Mouse (Mus musculus): ENCODE measurements around the gene Mamdc2. TPM values are rescaled to one million over a fixed set of nuclear protein-coding genes. Genes with fewer than 3 reads are reported as not detected.

The Mamdc2 gene
- polyA plus RNA-seq, 1 experiment from 2014 or later: 1.1 TPM

GRCm38 (mm10) chr19:23317295-23317988 lies 130.8 kb downstream of the Mamdc2 start:
- H3K27me3 ChIP-seq (replicated peaks): no peaks in the 10 kb centered on the region
- no peak overlapping the region for H3K9ac ChIP-seq
- no peak for ATAC-seq (ENCODE audit: extremely low read depth, insufficient number of reproducible peaks, low FRiP score, low TSS enrichment)
- no peak overlapping the region for H3K27ac ChIP-seq (replicated peaks)
- H3K9me3 ChIP-seq: no peaks in the 10 kb centered on the region
- 54% methylated on average over 5 of the region's 5 CpGs for WGBS
- H3K4me2 ChIP-seq: no peak overlapping the region
- H3K4me1 ChIP-seq: no peaks in the 10 kb centered on the region
- H3K36me3 ChIP-seq: no peaks in the 10 kb centered on the region
- H3K4me3 ChIP-seq: no peak overlapping the region

GRCm38 (mm10) chr19:23316851-23317250 lies 131.4 kb downstream of the Mamdc2 start:
- no peak for ATAC-seq (ENCODE audit: extremely low read depth, insufficient number of reproducible peaks, low FRiP score, low TSS enrichment)
- Histone ChIP-seq H3K4me3 (no peak overlapping the region), H3K9me3 (no peaks in the 10 kb centered on the region), H3K36me3 (no peaks in the 10 kb centered on the region), H3K27me3 (replicated peaks) (no peaks in the 10 kb centered on the region), H3K4me1 (no peaks in the 10 kb centered on the region), H3K9ac (no peak overlapping the region), H3K4me2 (no peak overlapping the region), H3K27ac (replicated peaks) (no peak overlapping the region)
- 77% methylated on average over 5 of the region's 5 CpGs for WGBS

- no peaks in the 10 kb centered on the region for H3K9me3 ChIP-seq
- H3K9ac ChIP-seq: no peak overlapping the region
- H3K27ac ChIP-seq (replicated peaks): no peak overlapping the region
- H3K4me2 ChIP-seq: no peak overlapping the region
- ATAC-seq (ENCODE audit: extremely low read depth, insufficient number of reproducible peaks, low FRiP score, low TSS enrichment): no peak
- H3K4me1 ChIP-seq: no peaks in the 10 kb centered on the region
- no peak overlapping the region for H3K4me3 ChIP-seq
- H3K36me3 ChIP-seq: no peaks in the 10 kb centered on the region
- WGBS: 85% methylated on average over 2 of the region's 2 CpGs
- H3K27me3 ChIP-seq (replicated peaks): no peaks in the 10 kb centered on the region
Measured at GRCm38 (mm10) chr19:23309979-23310378, 138.3 kb downstream of the Mamdc2 start.

- Histone ChIP-seq H3K36me3 (no peaks in the 10 kb centered on the region), H3K4me3 (no peak overlapping the region), H3K9ac (no peak overlapping the region), H3K4me2 (no peak overlapping the region), H3K9me3 (no peaks in the 10 kb centered on the region), H3K27me3 (replicated peaks) (no peaks in the 10 kb centered on the region), H3K27ac (replicated peaks) (no peak overlapping the region), H3K4me1 (no peaks in the 10 kb centered on the region)
- 73% methylated on average over 7 of the region's 7 CpGs for WGBS
- ATAC-seq (ENCODE audit: extremely low read depth, insufficient number of reproducible peaks, low FRiP score, low TSS enrichment): no peak
Measured at GRCm38 (mm10) chr19:23306671-23307070, 141.6 kb downstream of the Mamdc2 start.

GRCm38 (mm10) chr19:23299987-23300386 lies 148.3 kb downstream of the Mamdc2 start:
- H3K9ac ChIP-seq: no peak overlapping the region
- H3K4me3 ChIP-seq: no peak overlapping the region
- 71% methylated on average over 3 of the region's 3 CpGs for WGBS
- no peak overlapping the region for H3K4me2 ChIP-seq
- H3K36me3 ChIP-seq: no peaks in the 10 kb centered on the region
- no peaks in the 10 kb centered on the region for H3K4me1 ChIP-seq
- no peak overlapping the region for H3K27ac ChIP-seq (replicated peaks)
- H3K9me3 ChIP-seq: no peaks in the 10 kb centered on the region
- H3K27me3 ChIP-seq (replicated peaks): no peaks in the 10 kb centered on the region
- no peak for ATAC-seq (ENCODE audit: extremely low read depth, insufficient number of reproducible peaks, low FRiP score, low TSS enrichment)

- Histone ChIP-seq H3K4me2 (no peak overlapping the region), H3K9me3 (no peaks in the 10 kb centered on the region), H3K27ac (replicated peaks) (no peak overlapping the region), H3K36me3 (no peaks in the 10 kb centered on the region), H3K4me3 (no peak overlapping the region), H3K4me1 (no peaks in the 10 kb centered on the region), H3K27me3 (replicated peaks) (no peaks in the 10 kb centered on the region), H3K9ac (no peak overlapping the region)
- no peak for ATAC-seq (ENCODE audit: extremely low read depth, insufficient number of reproducible peaks, low FRiP score, low TSS enrichment)
- 70% methylated on average over 1 of the region's 1 CpGs for WGBS
Measured at GRCm38 (mm10) chr19:23298917-23299316, 149.3 kb downstream of the Mamdc2 start.

- Histone ChIP-seq H3K27me3 (replicated peaks) (no peaks in the 10 kb centered on the region), H3K27ac (replicated peaks) (no peak overlapping the region), H3K4me3 (no peak overlapping the region), H3K4me2 (no peak overlapping the region), H3K9ac (no peak overlapping the region), H3K9me3 (no peaks in the 10 kb centered on the region), H3K4me1 (no peaks in the 10 kb centered on the region), H3K36me3 (no peaks in the 10 kb centered on the region)
- no peak for ATAC-seq (ENCODE audit: extremely low read depth, insufficient number of reproducible peaks, low FRiP score, low TSS enrichment)
Measured at GRCm38 (mm10) chr19:23297191-23297590, 151.1 kb downstream of the Mamdc2 start.

GRCm38 (mm10) chr19:23289251-23289650 lies 159.0 kb downstream of the Mamdc2 start:
- Histone ChIP-seq H3K9ac (no peak overlapping the region), H3K36me3 (no peaks in the 10 kb centered on the region), H3K27me3 (replicated peaks) (no peaks in the 10 kb centered on the region), H3K4me2 (no peak overlapping the region), H3K9me3 (peaks cover 10% of the 10 kb centered on the region), H3K4me1 (no peaks in the 10 kb centered on the region), H3K4me3 (no peak overlapping the region), H3K27ac (replicated peaks) (no peak overlapping the region)
- ATAC-seq (ENCODE audit: extremely low read depth, insufficient number of reproducible peaks, low FRiP score, low TSS enrichment): no peak
- WGBS: 66% methylated on average over 1 of the region's 1 CpGs

GRCm38 (mm10) chr19:23281911-23282660 lies 166.2 kb downstream of the Mamdc2 start:
- peaks cover 4% of the 10 kb centered on the region; the same call in 1 of the 2 replicates for H3K9me3 ChIP-seq
- H3K4me2 ChIP-seq: no peak overlapping the region
- 54% methylated on average over 8 of the region's 8 CpGs for WGBS
- no peak for ATAC-seq (ENCODE audit: extremely low read depth, insufficient number of reproducible peaks, low FRiP score, low TSS enrichment)
- no peaks in the 10 kb centered on the region for H3K27me3 ChIP-seq (replicated peaks)
- H3K4me3 ChIP-seq: no peak overlapping the region
- no peak overlapping the region for H3K27ac ChIP-seq (replicated peaks)
- H3K9ac ChIP-seq: no peak overlapping the region
- H3K4me1 ChIP-seq: no peaks in the 10 kb centered on the region
- H3K36me3 ChIP-seq: no peaks in the 10 kb centered on the region

GRCm38 (mm10) chr19:23274054-23274724 lies 174.1 kb downstream of the Mamdc2 start:
- Histone ChIP-seq H3K4me1 (peaks cover 23% of the 10 kb centered on the region), H3K4me2 (peak overlapping the region; percentile 67), H3K9ac (peak overlapping the region; percentile 94), H3K36me3 (no peaks in the 10 kb centered on the region), H3K9me3 (no peaks in the 10 kb centered on the region), H3K27me3 (replicated peaks) (no peaks in the 10 kb centered on the region), H3K4me3 (peak overlapping the region; percentile 77), H3K27ac (replicated peaks) (peak overlapping the region; percentile 64; the same call in 1 of the 2 replicates)
- ATAC-seq (ENCODE audit: extremely low read depth, insufficient number of reproducible peaks, low FRiP score, low TSS enrichment): no peak
- WGBS: 62% methylated on average over 3 of the region's 4 CpGs

GRCm38 (mm10) chr19:23273355-23274053 lies 174.7 kb downstream of the Mamdc2 start, which contains the start of gene Smc5:
Gene Smc5, minus strand, starts transcription at chr19:23273897.
- Histone ChIP-seq H3K4me3 (peak within 1 kb of the TSS; percentile 77), H3K27ac (replicated peaks) (peak within 1 kb of the TSS; percentile 64), H3K4me1 (peaks cover 23% of the 10 kb centered on the region), H3K9me3 (no peaks in the 10 kb centered on the region), H3K9ac (peak within 1 kb of the TSS; percentile 94), H3K4me2 (peak within 1 kb of the TSS; percentile 67), H3K27me3 (replicated peaks) (no peaks in the 10 kb centered on the region), H3K36me3 (peaks cover 6% of the 10 kb centered on the region)
- ATAC-seq (ENCODE audit: extremely low read depth, insufficient number of reproducible peaks, low FRiP score, low TSS enrichment): peak; percentile 90
- under 1% methylated on average over 69 of the region's 69 CpGs for WGBS
